Mouse (Mus musculus): ENCODE data around the gene Pitpnb. TPM values are rescaled to one million over a fixed set of nuclear protein-coding genes. Genes with fewer than 3 reads are reported as not detected.

The Pitpnb gene
- total and polyA plus RNA-seq, 3 experiments, result 14.9 to 85.7 (median 16.2) TPM

DNA sequence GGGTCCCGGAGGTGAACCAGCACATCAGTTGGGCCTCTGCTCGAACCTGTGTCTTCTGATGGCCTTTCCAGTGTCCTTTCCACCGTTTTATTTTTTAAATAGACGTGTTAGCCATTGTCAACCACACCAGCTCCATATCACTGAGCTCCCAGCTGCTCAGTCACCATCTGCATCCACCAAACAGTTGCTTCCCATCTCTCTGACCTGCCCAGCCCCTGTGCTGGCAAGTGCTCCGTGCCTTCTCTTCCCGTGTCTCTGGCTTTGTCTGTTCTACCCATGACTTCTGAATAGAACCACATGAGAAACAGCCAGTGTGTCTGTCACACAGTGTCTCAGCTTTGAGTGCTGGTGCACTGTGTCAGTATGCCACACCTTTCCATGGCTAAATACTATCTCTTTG lies 74.2 kb downstream of the Pitpnb start:
- no peaks in the 10 kb centered on the region for H3K79me2 ChIP-seq (replicated peaks; ENCODE audit: control insufficient read depth, extremely low read depth, insufficient read depth, poor library complexity, severe bottlenecking)
- H3K4me2 ChIP-seq (ENCODE audit: insufficient read depth, low read depth, poor library complexity, severe bottlenecking), result no peak overlapping the region
- H3K9ac ChIP-seq (ENCODE audit: insufficient read depth, low read depth), result no peak overlapping the region
- H3K27ac ChIP-seq (ENCODE audit: insufficient read depth, low read depth), result no peak overlapping the region
- in situ Hi-C loops (cut with MboI; ENCODE audit: low pct_ligation_motif_present, low pct_unique_long_range_greater_than_20kb, low sequenced_read_pairs) (no loop called here), dilution Hi-C loops (cut with MboI; ENCODE audit: extremely low pct_ligation_motif_present, extremely low pct_unique_long_range_greater_than_20kb, low sequenced_read_pairs) (no loop called here)
- no peaks in the 10 kb centered on the region for H3K9me3 ChIP-seq (replicated peaks; ENCODE audit: low read length)
- H3K4me3 ChIP-seq (replicated peaks in 1 of 3; ENCODE audit: low read depth in 2 of 3, low read length in 2 of 3, poor library complexity in 1 of 3), result no peak overlapping the region
- TF ChIP-seq TCF12 (IDR thresholded peaks at IDR 0.05; ENCODE audit: low read depth, low read length), result no peak
- no peak for TF ChIP-seq MAX (IDR thresholded peaks at IDR 0.05; ENCODE audit: low read length)
- TF ChIP-seq CTCF (conservative IDR thresholded peaks at IDR 0.05 in 1 of 2, IDR thresholded peaks at IDR 0.05 in 1 of 2; ENCODE audit: low read depth in 2 of 2, low read length in 2 of 2), result no peak
- no peak for TF ChIP-seq ZMIZ1 (IDR thresholded peaks at IDR 0.05; ENCODE audit: low read depth, low read length)
- no peak for TF ChIP-seq EP300 (IDR thresholded peaks at IDR 0.05; ENCODE audit: low read length)
- TF ChIP-seq MAZ (IDR thresholded peaks at IDR 0.05; ENCODE audit: low read depth, low read length), result no peak
- TF ChIP-seq USF2 (conservative IDR thresholded peaks at IDR 0.05; ENCODE audit: low read depth, low read length), result no peak
- no peak for TF ChIP-seq IRF4 (IDR thresholded peaks at IDR 0.05; ENCODE audit: low read depth, low read length)
- TF ChIP-seq NELFE (IDR thresholded peaks at IDR 0.05; ENCODE audit: low read depth, low read length), result no peak
- TF ChIP-seq GABPA (IDR thresholded peaks at IDR 0.05; ENCODE audit: insufficient replicate concordance, low read depth, low read length), result no peak
- TF ChIP-seq ETS1 (conservative IDR thresholded peaks at IDR 0.05; ENCODE audit: low read depth, low read length), result no peak
- TF ChIP-seq PAX5 (IDR thresholded peaks at IDR 0.05; ENCODE audit: low read length), result no peak
- no peak for TF ChIP-seq CHD1 (IDR thresholded peaks at IDR 0.05; ENCODE audit: low read depth, low read length)
- TF ChIP-seq ZNF384 (IDR thresholded peaks at IDR 0.05; ENCODE audit: low read depth, low read length), result no peak
- TF ChIP-seq KAT2A (IDR thresholded peaks at IDR 0.05; ENCODE audit: insufficient replicate concordance, low read length), result no peak
- TF ChIP-seq HCFC1 (IDR thresholded peaks at IDR 0.05; ENCODE audit: low read depth, low read length), result no peak
- no peak for TF ChIP-seq USF1 (IDR thresholded peaks at IDR 0.05; ENCODE audit: low read depth, low read length)
- no peak for TF ChIP-seq MAFK (IDR thresholded peaks at IDR 0.05; ENCODE audit: insufficient replicate concordance, low read length)
- no peak for TF ChIP-seq UBTF (IDR thresholded peaks at IDR 0.05; ENCODE audit: low read depth, low read length)
- H3K27me3 ChIP-seq (replicated peaks), result peaks cover 51% of the 10 kb centered on the region
- H3K36me3 ChIP-seq (replicated peaks in 1 of 2; ENCODE audit: control insufficient read depth in 1 of 2, insufficient read depth in 1 of 2, low read length in 1 of 2), result no peaks in the 10 kb centered on the region
- H3K4me1 ChIP-seq (ENCODE audit: control insufficient read depth in 1 of 2, insufficient read depth in 2 of 2), result no peaks in the 10 kb centered on the region
- no peak for DNase-seq (ENCODE audit: extremely low read depth)

DNA sequence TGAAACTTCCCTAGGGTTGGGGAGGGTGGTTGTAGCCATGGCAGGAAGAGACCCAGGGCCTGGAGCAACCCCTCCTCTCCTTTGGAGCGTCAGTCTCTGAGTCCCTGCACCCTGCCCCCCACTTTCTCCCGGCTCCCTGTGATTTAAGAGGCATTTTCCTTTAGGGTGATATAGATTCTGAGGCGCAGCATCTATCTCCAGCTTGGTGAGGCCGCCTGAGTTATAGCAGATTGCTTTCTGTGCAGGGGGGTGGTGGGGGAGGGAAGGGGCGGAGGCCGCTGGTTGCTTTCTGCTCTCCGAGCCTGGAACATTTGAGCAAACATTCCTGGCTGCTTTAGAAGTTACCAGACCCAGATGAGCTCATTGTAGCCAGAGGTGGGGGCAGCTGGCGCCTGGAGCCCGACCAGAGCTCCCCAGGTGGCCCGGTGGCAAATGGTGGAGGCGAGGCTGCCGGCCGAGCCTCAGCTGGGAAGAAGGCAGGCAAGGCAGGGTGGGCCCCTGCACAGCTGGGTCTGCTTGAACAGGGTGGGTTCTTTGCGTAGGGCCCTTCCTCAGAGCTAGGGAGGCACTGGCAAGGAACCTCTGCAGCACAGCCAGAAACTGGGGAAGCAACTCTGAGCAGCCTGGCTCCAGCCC lies 78.0 kb downstream of the Pitpnb start:
- no peaks in the 10 kb centered on the region for H3K79me2 ChIP-seq (replicated peaks; ENCODE audit: control insufficient read depth, extremely low read depth, insufficient read depth, poor library complexity, severe bottlenecking)
- no peak overlapping the region for H3K4me2 ChIP-seq (ENCODE audit: insufficient read depth, low read depth, poor library complexity, severe bottlenecking)
- H3K4me3 ChIP-seq (replicated peaks in 1 of 3; ENCODE audit: low read depth in 2 of 3, low read length in 2 of 3, poor library complexity in 1 of 3), result no peak overlapping the region
- in situ Hi-C loops (cut with MboI; ENCODE audit: low pct_ligation_motif_present, low pct_unique_long_range_greater_than_20kb, low sequenced_read_pairs) (no loop called here), dilution Hi-C loops (cut with MboI; ENCODE audit: extremely low pct_ligation_motif_present, extremely low pct_unique_long_range_greater_than_20kb, low sequenced_read_pairs) (no loop called here)
- H3K9me3 ChIP-seq (replicated peaks; ENCODE audit: low read length), result no peaks in the 10 kb centered on the region
- H3K27me3 ChIP-seq (replicated peaks), result peaks cover 64% of the 10 kb centered on the region
- H3K9ac ChIP-seq (ENCODE audit: insufficient read depth, low read depth), result no peak overlapping the region
- H3K4me1 ChIP-seq (ENCODE audit: control insufficient read depth in 1 of 2, insufficient read depth in 2 of 2), result no peaks in the 10 kb centered on the region
- DNase-seq (ENCODE audit: extremely low read depth), result no peak
- H3K36me3 ChIP-seq (replicated peaks in 1 of 2; ENCODE audit: control insufficient read depth in 1 of 2, insufficient read depth in 1 of 2, low read length in 1 of 2), result no peaks in the 10 kb centered on the region
- TF ChIP-seq TCF12 (IDR thresholded peaks at IDR 0.05; ENCODE audit: low read depth, low read length) (no peak), KAT2A (IDR thresholded peaks at IDR 0.05; ENCODE audit: insufficient replicate concordance, low read length) (no peak), CHD2 (IDR thresholded peaks at IDR 0.05; ENCODE audit: low read length) (no peak), MAZ (IDR thresholded peaks at IDR 0.05; ENCODE audit: low read depth, low read length) (no peak), MAFK (IDR thresholded peaks at IDR 0.05; ENCODE audit: insufficient replicate concordance, low read length) (no peak), POLR2A (IDR thresholded peaks at IDR 0.05; ENCODE audit: low read depth, low read length) (no peak), JUN (IDR thresholded peaks at IDR 0.05; ENCODE audit: insufficient read depth, low read depth, low read length) (no peak)
- H3K27ac ChIP-seq (ENCODE audit: insufficient read depth, low read depth), result no peak overlapping the region
